Mouse (Mus musculus) stomach, embryonic 14.5 days (tissue): ENCODE data around the gene Gdf1. TPM values are rescaled to one million over a fixed set of nuclear protein-coding genes. Genes with fewer than 3 reads are reported as not detected.

Experiments
- ATAC-seq: fragments of 200-750 bp; cut with Nextera tagmentation; 2 replicates; pipeline ENCODE4 v1.8.0; 2017; ENCODE audit warnings: low read depth, moderate TSS enrichment; ENCODE audit not compliant: insufficient number of reproducible peaks, insufficient read depth, low FRiP score
- H3K27ac ChIP-seq: fragments of 300-500 bp; sonication (generic); 2 replicates; pipeline ENCODE4 v1.5.1; 2014; ENCODE audit warnings: mild to moderate bottlenecking, low read length, moderate library complexity, mixed read lengths
- H3K27me3 ChIP-seq: fragments of 300-500 bp; sonication (generic); 2 replicates; pipeline ENCODE4 v1.6.1; 2014; ENCODE audit warnings: low read length, control low read depth, mixed read lengths; ENCODE audit not compliant: control insufficient read depth, insufficient read depth
- H3K36me3 ChIP-seq: fragments of 300-500 bp; sonication (generic); 2 replicates; pipeline ENCODE4 v1.6.1; 2014; ENCODE audit warnings: mild to moderate bottlenecking, control low read depth, low read length, moderate library complexity, mixed read lengths; ENCODE audit not compliant: control insufficient read depth, insufficient read depth
- H3K4me1 ChIP-seq: fragments of 300-500 bp; sonication (generic); 2 replicates; pipeline ENCODE4 v1.6.1; 2014; ENCODE audit warnings: low read length, control low read depth, mixed read lengths; ENCODE audit not compliant: control insufficient read depth, insufficient read depth
- H3K4me2 ChIP-seq: fragments of 300-500 bp; sonication (generic); replicated peaks from 2 replicates; pipeline ENCODE4 v1.6.1; 2014; ENCODE audit warnings: low read depth, low read length, control low read depth
- H3K4me3 ChIP-seq: fragments of 300-500 bp; sonication (generic); 2 replicates; pipeline ENCODE4 v1.5.1; 2014; ENCODE audit warnings: low read depth, low read length, control low read depth
- H3K9ac ChIP-seq: fragments of 300-500 bp; sonication (generic); replicated peaks from 2 replicates; pipeline ENCODE4 v1.6.1; 2014; ENCODE audit warnings: low read depth, mild to moderate bottlenecking, control low read depth, low read length, moderate library complexity, mixed read lengths
- H3K9me3 ChIP-seq: fragments of 300-500 bp; sonication (generic); 2 replicates; pipeline ENCODE4 v1.6.1; 2016; ENCODE audit warnings: low read depth, low read length, control low read depth; ENCODE audit not compliant: control insufficient read depth
- WGBS: fragments of 180-500 bp; shearing (Covaris S2); extraction: QIAGEN DNeasy Blood & Tissue Kit; methylation state at CpG from one replicate; pipeline ENCODE4 v1.1.7; 2014; 5-methylcytosine and 5-hydroxymethylcytosine counted together
- polyA plus RNA-seq: library from polyadenylated mRNA; unstranded; fragments of >200 nt; fragmentation: Nextera tagmentation; extraction: Ambion mirVana; gene quantifications from 2 replicates; pipeline ENCODE4 v1.2.1, GENCODE M21; 2014

The Gdf1 gene
- polyA plus RNA-seq, 1 experiment from 2014 or later: 0.35 TPM

GRCm38 (mm10) chr8:70377049-70377448, 47.4 kb downstream of the Gdf1 start:
- no peak overlapping the region for H3K9ac ChIP-seq
- peaks cover 10% of the 10 kb centered on the region; the same call in 1 of the 2 replicates for H3K4me1 ChIP-seq
- 17% methylated on average over 15 of the region's 15 CpGs for WGBS
- H3K27ac ChIP-seq: no peak overlapping the region
- H3K36me3 ChIP-seq: no peaks in the 10 kb centered on the region
- no peaks in the 10 kb centered on the region for H3K9me3 ChIP-seq
- ATAC-seq: no peak
- H3K4me3 ChIP-seq: no peak overlapping the region
- H3K27me3 ChIP-seq: peaks cover 59% of the 10 kb centered on the region
- H3K4me2 ChIP-seq: no peak overlapping the region

GRCm38 (mm10) chr8:70380069-70380468, 50.5 kb downstream of the Gdf1 start:
- Histone ChIP-seq H3K9ac (no peak overlapping the region), H3K36me3 (0 out of 2 replicates have a peak, but pooled peaks cover 3% of the 10 kb centered on the region), H3K4me3 (no peak overlapping the region), H3K4me1 (no peaks in the 10 kb centered on the region), H3K27ac (no peak overlapping the region), H3K4me2 (no peak overlapping the region), H3K9me3 (no peaks in the 10 kb centered on the region), H3K27me3 (peaks cover 29% of the 10 kb centered on the region)
- ATAC-seq: no peak
- WGBS: 81% methylated on average over 12 of the region's 12 CpGs

Other genes starting within 250 kb of the Gdf1 start
- gene Hapln4, start 246.4 kb upstream of the Gdf1 start, polyA plus RNA-seq: not detected in 2 replicates
- 1.9 and 2.1 TPM in 2 replicates for gene Ncan, start 208.9 kb upstream of the Gdf1 start, polyA plus RNA-seq
- 28.5 and 29.1 TPM in 2 replicates for gene Nr2c2ap, start 198.5 kb upstream of the Gdf1 start, polyA plus RNA-seq
- gene Rfxank, start 190.7 kb upstream of the Gdf1 start, polyA plus RNA-seq: 12.1 and 20.0 TPM in 2 replicates
- gene Borcs8, start 190.3 kb upstream of the Gdf1 start, polyA plus RNA-seq: 45.9 and 57.4 TPM in 2 replicates
- 0.32 TPM in 1 of 2 replicates, not detected in the other for gene Mef2b, start 190.1 kb upstream of the Gdf1 start, polyA plus RNA-seq
- gene Tmem161a, start 157.5 kb upstream of the Gdf1 start, polyA plus RNA-seq: 45.3 and 49.4 TPM in 2 replicates
- 3.9 and 4.2 TPM in 2 replicates for gene Slc25a42, start 117.5 kb upstream of the Gdf1 start, polyA plus RNA-seq
- 30.7 and 34.6 TPM in 2 replicates for gene Sugp2, start 95.6 kb upstream of the Gdf1 start, polyA plus RNA-seq
- gene Armc6, start 95.4 kb upstream of the Gdf1 start, polyA plus RNA-seq: 23.2 and 27.0 TPM in 2 replicates
- 30.8 and 33.7 TPM in 2 replicates for gene Homer3, start 47.0 kb upstream of the Gdf1 start, polyA plus RNA-seq
- 44.3 and 45.0 TPM in 2 replicates for gene Ddx49, start 27.3 kb upstream of the Gdf1 start, polyA plus RNA-seq
- 320 and 341 TPM in 2 replicates for gene Cope, start 27.3 kb upstream of the Gdf1 start, polyA plus RNA-seq
- 5.4 and 5.7 TPM in 2 replicates for gene Cers1, start 14.0 kb upstream of the Gdf1 start, polyA plus RNA-seq
- 17.0 and 17.1 TPM in 2 replicates for gene Upf1, start 23.5 kb downstream of the Gdf1 start, polyA plus RNA-seq
- gene Comp, start 43.7 kb downstream of the Gdf1 start, polyA plus RNA-seq: 0.38 TPM in 1 of 2 replicates, not detected in the other
- gene Crtc1, start 109.8 kb downstream of the Gdf1 start, polyA plus RNA-seq: 21.6 and 23.0 TPM in 2 replicates
- 20.9 and 22.1 TPM in 2 replicates for gene Klhl26, start 147.2 kb downstream of the Gdf1 start, polyA plus RNA-seq
- 4.8 and 6.4 TPM in 2 replicates for gene Tmem59l, start 157.5 kb downstream of the Gdf1 start, polyA plus RNA-seq
- gene Crlf1, start 163.3 kb downstream of the Gdf1 start, polyA plus RNA-seq: 1.6 and 1.8 TPM in 2 replicates
- 132 and 149 TPM in 2 replicates for gene Rex1bd, start 176.9 kb downstream of the Gdf1 start, polyA plus RNA-seq
- gene Uba52, start 181.0 kb downstream of the Gdf1 start, polyA plus RNA-seq: 1,056 and 1,119 TPM in 2 replicates
- gene Fkbp8, start 197.9 kb downstream of the Gdf1 start, polyA plus RNA-seq: 258 and 281 TPM in 2 replicates
- 58.9 and 72.3 TPM in 2 replicates for gene Kxd1, start 198.1 kb downstream of the Gdf1 start, polyA plus RNA-seq
- 17.1 and 17.9 TPM in 2 replicates for gene Ell, start 209.6 kb downstream of the Gdf1 start, polyA plus RNA-seq